Mouse (Mus musculus): ENCODE data around the gene Ppm1l. TPM values are rescaled to one million over a fixed set of nuclear protein-coding genes. Genes with fewer than 3 reads are reported as not detected.
"Not testable (repeated sequence)": the region's sequence is repeated elsewhere in the genome, so short reads cannot be mapped to it uniquely, and the experiment has no call there.

The Ppm1l gene
- polyA plus RNA-seq, 1 experiment: 0.10 TPM

DNA sequence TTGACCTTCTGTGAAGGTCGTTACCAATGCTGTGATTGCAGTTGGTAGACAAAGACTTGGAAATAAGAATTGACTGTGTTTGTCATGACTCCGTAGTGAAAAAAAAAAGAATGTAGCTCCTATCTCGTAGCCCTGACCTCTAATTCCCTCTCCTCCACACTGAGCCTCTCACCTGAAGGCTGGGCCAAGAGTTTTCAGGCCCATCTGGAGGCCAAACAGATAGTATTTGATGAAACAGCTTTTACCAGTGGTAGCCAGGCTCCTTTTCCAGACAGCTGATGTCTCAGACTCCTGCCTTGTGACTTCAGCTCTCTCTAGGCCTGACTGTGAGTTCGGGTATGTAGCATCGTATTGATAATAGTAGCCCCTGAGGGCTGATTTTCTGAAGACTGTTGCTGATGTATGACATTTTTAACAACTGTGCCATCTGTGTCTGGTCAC, 45.7 kb downstream of the Ppm1l start:
- Histone ChIP-seq H3K4me1 (no peaks in the 10 kb centered on the region), H3K4me3 (replicated peaks) (no peak overlapping the region), H3K36me3 (replicated peaks; ENCODE audit: low read length) (no peaks in the 10 kb centered on the region), H3K27me3 (replicated peaks) (no peaks in the 10 kb centered on the region), H3K9me3 (no peaks in the 10 kb centered on the region)
- TF ChIP-seq FLI1 (IDR thresholded peaks at IDR 0.05; ENCODE audit: low read length): no peak
- no peak for TF ChIP-seq GATA1 (IDR thresholded peaks at IDR 0.05; ENCODE audit: borderline replicate concordance, low read length)

DNA sequence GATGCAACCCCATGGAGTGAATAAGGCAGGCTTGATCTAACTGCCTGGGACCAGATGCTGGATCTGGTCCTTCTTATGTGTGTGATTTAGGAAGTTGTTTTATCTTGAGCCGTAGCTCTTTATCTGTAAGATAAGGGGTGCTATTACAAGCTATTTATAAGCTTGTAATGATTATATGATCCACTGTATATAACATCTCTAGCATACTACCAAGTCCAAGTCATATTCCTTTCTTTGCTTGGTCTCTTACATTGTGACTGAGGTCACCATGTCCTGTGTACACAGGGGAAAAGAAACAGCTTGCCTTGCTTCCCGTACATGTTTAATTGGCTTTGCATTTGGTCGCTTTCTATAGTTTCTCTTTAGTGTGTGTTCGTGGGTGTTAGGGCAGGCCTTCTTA, 46.2 kb downstream of the Ppm1l start:
- TF ChIP-seq FLI1 (IDR thresholded peaks at IDR 0.05; ENCODE audit: low read length): no peak
- no peak for TF ChIP-seq GATA1 (IDR thresholded peaks at IDR 0.05; ENCODE audit: borderline replicate concordance, low read length)
- no peaks in the 10 kb centered on the region for H3K9me3 ChIP-seq
- H3K4me1 ChIP-seq: no peaks in the 10 kb centered on the region
- no peaks in the 10 kb centered on the region for H3K36me3 ChIP-seq (replicated peaks; ENCODE audit: low read length)
- no peaks in the 10 kb centered on the region for H3K27me3 ChIP-seq (replicated peaks)
- no peak overlapping the region for H3K4me3 ChIP-seq (replicated peaks)

DNA sequence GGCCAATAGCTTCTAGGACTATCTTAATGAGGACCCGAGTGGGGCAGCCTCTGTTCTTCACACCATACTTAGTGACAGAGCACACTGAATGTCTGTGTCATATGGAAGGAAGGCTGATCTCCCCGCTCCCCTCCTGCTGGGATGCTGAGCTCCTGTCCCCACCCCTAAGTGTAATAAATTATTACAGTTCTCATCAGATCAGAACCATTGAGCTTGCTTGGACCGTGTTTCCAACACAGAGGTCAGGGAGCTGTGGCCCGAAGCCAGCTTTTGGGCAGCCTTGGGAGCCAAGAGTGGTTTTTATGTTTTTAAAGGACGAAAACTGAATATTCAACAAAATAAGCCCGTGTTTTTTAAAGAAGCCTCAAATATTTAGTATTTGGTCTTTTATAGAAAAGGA, 47.5 kb downstream of the Ppm1l start:
- H3K36me3 ChIP-seq (replicated peaks; ENCODE audit: low read length): no peaks in the 10 kb centered on the region

DNA sequence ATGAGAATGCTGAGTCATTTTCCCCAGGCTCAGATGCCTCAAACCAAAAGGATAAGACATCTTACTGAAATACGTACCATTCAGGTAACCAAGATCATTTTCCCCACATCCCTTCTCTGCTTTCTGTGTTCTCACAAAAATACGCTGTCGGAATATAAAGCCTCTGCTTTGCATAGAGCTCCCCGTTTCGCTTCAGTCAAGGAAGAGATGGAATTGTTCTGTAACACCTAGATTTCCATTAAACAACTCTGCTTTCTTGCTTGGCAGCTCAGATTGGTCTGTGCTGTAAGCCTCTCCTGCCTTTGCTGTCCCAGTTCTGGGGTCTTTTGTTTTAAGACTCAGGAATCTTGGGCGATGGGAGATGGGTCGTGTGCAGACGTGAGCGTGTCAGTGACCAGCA, 51.3 kb downstream of the Ppm1l start:
- H3K27me3 ChIP-seq (replicated peaks): no peaks in the 10 kb centered on the region
- no peaks in the 10 kb centered on the region for H3K4me1 ChIP-seq
- H3K4me3 ChIP-seq (replicated peaks): no peak overlapping the region
- H3K9me3 ChIP-seq: 0 out of 2 replicates have a peak, but pooled peaks cover 3% of the 10 kb centered on the region
- no peaks in the 10 kb centered on the region for H3K36me3 ChIP-seq (replicated peaks; ENCODE audit: low read length)
- TF ChIP-seq FLI1 (IDR thresholded peaks at IDR 0.05; ENCODE audit: low read length) (no peak), GATA1 (IDR thresholded peaks at IDR 0.05; ENCODE audit: borderline replicate concordance, low read length) (no peak)

More for the DNA sequence above, 47.5 kb downstream of the Ppm1l start:
- H3K27me3 ChIP-seq (replicated peaks): no peaks in the 10 kb centered on the region
- TF ChIP-seq FLI1 (IDR thresholded peaks at IDR 0.05; ENCODE audit: low read length): no peak
- TF ChIP-seq GATA1 (IDR thresholded peaks at IDR 0.05; ENCODE audit: borderline replicate concordance, low read length): no peak
- no peaks in the 10 kb centered on the region for H3K4me1 ChIP-seq
- no peaks in the 10 kb centered on the region for H3K9me3 ChIP-seq
- H3K4me3 ChIP-seq (replicated peaks): no peak overlapping the region

DNA sequence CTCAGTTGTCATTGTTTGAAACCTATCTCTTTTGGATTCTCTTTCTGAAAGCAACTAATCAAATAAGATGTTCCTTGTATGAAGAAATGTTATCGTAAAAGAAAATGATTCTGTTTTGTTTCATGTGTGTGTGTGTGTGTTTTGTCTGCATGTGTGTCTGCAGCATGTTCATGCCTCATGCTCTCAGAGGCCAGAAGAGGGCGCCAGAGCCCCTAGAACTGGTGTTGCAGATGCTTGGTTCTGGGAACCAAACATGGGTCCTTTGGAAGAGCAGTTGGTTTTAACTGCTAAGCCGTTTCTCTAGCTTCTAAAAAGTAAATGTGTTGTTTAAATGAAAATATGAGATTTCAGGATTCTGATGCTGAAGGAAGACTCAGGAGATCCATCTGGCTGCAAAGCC, 56.1 kb downstream of the Ppm1l start:
- no peak for TF ChIP-seq GATA1 (IDR thresholded peaks at IDR 0.05; ENCODE audit: borderline replicate concordance, low read length)
- no peak for TF ChIP-seq FLI1 (IDR thresholded peaks at IDR 0.05; ENCODE audit: low read length)
- no peaks in the 10 kb centered on the region for H3K4me1 ChIP-seq
- H3K4me3 ChIP-seq (replicated peaks): no peak overlapping the region
- 0 out of 2 replicates have a peak, but pooled peaks cover 4% of the 10 kb centered on the region for H3K9me3 ChIP-seq
- H3K27me3 ChIP-seq (replicated peaks): no peaks in the 10 kb centered on the region
- no peaks in the 10 kb centered on the region for H3K36me3 ChIP-seq (replicated peaks; ENCODE audit: low read length)

DNA sequence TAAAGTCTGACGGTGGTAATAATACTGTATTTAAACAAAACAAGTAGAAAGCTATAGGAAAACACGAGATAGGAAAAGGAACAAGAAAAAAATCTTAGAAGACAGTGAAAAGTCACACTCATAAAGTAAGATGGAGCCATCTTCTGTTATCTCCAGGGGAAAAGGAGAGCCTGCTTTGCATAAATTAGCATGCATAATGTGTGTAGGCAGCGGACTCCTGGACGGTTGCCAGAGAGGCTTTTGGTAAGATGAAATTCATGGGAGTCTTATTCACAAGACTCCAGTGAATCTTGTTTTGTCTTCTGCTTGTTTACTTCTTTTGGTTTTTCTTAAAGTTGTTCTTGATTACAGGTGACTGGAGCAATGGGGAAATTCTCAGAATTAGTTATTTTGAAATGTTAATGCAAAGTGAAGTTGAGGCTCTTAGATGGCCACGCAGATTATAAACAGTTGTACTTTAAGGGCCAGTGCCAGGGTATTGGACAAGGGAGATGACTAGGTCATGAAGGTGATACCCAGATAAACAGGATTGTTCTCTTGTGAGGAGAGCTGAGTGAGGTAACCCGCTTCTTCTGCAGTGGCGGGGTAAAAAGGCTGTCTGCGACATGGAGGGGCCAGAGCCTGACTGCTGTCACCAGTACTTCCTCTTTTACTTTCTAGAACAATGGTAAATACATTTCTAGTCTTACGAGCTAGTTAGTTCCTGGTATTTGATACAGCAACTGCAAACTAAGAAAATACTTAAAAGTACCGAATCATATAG, 57.1 kb downstream of the Ppm1l start:
- no peaks in the 10 kb centered on the region for H3K4me1 ChIP-seq
- H3K9me3 ChIP-seq: 0 out of 2 replicates have a peak, but pooled peaks cover 4% of the 10 kb centered on the region
- no peaks in the 10 kb centered on the region for H3K27me3 ChIP-seq (replicated peaks)
- no peaks in the 10 kb centered on the region for H3K36me3 ChIP-seq (replicated peaks; ENCODE audit: low read length)
- H3K4me3 ChIP-seq (replicated peaks): peak overlapping the region; percentile 17
- no peak for TF ChIP-seq GATA1 (IDR thresholded peaks at IDR 0.05; ENCODE audit: borderline replicate concordance, low read length)
- TF ChIP-seq FLI1 (IDR thresholded peaks at IDR 0.05; ENCODE audit: low read length): no peak

DNA sequence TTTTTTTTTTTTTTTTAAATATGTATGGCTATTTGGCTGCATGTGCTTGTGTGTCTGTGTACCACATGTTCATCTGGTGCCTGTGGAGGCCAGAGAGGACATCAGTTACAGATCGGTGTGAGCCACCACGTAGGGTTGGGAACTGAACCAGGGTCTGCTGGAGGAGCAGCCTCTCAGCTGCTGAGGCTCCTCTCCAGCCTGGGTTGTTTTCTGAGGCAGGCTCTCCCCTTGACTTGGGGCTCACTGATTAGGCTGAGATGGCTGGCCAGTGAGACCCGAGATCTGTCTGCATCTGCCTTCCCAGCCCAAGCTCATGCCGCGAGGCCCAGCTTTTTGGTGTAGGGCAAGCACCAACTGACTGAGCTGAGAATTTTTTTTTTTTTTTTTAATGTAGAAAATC, 57.9 kb downstream of the Ppm1l start:
- 0 out of 2 replicates have a peak, but pooled peaks cover 4% of the 10 kb centered on the region for H3K9me3 ChIP-seq
- no peak overlapping the region for H3K4me3 ChIP-seq (replicated peaks)
- no peaks in the 10 kb centered on the region for H3K27me3 ChIP-seq (replicated peaks)
- no peaks in the 10 kb centered on the region for H3K36me3 ChIP-seq (replicated peaks; ENCODE audit: low read length)
- TF ChIP-seq FLI1 (IDR thresholded peaks at IDR 0.05; ENCODE audit: low read length) (no peak), GATA1 (IDR thresholded peaks at IDR 0.05; ENCODE audit: borderline replicate concordance, low read length) (no peak)
- H3K4me1 ChIP-seq: no peaks in the 10 kb centered on the region

DNA sequence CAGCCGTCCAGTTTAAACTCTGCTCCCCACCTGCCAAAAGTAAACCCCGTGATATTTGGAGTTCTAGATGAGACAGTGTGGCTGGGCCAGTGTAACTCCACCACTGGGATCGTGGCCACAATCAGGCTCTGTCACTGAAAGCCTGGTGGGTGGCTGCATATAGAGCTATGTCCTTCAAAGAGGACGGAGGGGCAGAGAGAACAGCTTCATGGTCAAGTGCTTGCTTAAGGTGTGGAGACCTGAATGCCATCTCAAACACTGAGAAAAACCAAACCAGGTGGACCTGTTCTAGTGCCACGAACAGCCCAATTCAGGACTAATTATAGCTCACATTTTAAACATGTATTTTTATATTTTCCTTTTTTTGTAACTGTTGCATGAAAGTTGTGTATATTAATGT, 58.3 kb downstream of the Ppm1l start:
- no peak for TF ChIP-seq GATA1 (IDR thresholded peaks at IDR 0.05; ENCODE audit: borderline replicate concordance, low read length)
- 0 out of 2 replicates have a peak, but pooled peaks cover 4% of the 10 kb centered on the region for H3K9me3 ChIP-seq
- no peaks in the 10 kb centered on the region for H3K36me3 ChIP-seq (replicated peaks; ENCODE audit: low read length)
- H3K27me3 ChIP-seq (replicated peaks): no peaks in the 10 kb centered on the region
- no peaks in the 10 kb centered on the region for H3K4me1 ChIP-seq
- H3K4me3 ChIP-seq (replicated peaks): no peak overlapping the region

DNA sequence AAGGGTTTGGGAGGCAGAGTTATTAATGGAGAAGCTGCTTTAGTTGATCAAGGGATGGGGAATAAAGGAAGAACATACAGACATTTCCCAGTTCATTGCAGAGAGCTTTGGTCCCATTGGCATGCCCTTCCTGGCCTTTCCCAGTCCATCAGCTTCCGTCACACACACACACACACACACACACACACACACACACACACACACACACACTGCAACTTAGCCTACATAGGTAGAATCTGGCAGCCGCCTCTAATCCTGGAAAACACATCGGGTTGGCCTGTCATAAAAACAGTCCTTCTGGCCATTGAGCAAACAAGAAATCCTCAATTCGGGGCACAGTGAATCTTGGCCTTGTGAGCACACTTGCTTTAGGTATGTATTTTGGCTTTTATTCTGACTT, 64.6 kb downstream of the Ppm1l start:
- no peak overlapping the region for H3K4me3 ChIP-seq (replicated peaks)
- H3K27me3 ChIP-seq (replicated peaks): no peaks in the 10 kb centered on the region
- H3K4me1 ChIP-seq: no peaks in the 10 kb centered on the region
- H3K9me3 ChIP-seq: no peaks in the 10 kb centered on the region
- TF ChIP-seq FLI1 (IDR thresholded peaks at IDR 0.05; ENCODE audit: low read length): no peak
- no peaks in the 10 kb centered on the region for H3K36me3 ChIP-seq (replicated peaks; ENCODE audit: low read length)

DNA sequence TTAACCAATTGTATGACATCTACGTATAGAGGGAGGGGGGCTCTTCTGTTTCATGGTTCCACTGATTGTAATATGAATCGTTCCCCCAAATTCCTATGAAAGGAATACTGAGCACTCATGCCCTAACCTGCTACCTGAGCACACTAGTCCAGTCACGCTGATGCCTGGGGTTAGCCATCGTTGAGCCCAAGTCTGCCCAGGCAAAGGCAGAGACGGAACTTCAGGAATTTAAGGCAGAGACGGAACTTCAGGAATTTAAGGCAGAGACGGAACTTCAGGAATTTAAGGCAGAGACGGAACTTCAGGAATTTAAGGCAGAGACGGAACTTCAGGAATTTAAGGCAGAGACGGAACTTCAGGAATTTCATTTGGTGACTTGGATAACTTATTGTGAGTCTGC, 75.2 kb downstream of the Ppm1l start:
- peaks cover 17% of the 10 kb centered on the region for H3K9me3 ChIP-seq

DNA sequence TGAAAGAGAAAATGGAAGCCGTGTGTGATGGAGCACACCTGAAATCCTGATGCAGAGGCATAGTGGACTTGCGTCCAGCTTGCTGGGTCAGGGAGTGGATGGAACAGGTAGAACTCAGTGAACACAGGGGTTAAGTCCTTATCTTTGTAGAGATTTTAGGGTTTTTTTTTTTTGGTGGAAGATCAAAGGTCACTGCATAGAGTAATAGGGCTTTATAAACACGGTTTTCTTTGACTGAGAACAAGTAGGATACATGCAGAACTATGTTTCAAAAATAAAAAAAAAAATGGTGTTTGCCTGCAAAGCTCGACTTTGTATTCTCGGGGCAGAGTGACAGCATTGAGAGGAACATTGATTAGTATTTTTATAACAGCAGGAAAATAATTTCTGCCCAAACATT, 75.6 kb downstream of the Ppm1l start:
- Histone ChIP-seq H3K27me3 (replicated peaks) (no peaks in the 10 kb centered on the region), H3K9me3 (peaks cover 17% of the 10 kb centered on the region), H3K36me3 (replicated peaks; ENCODE audit: low read length) (no peaks in the 10 kb centered on the region), H3K4me3 (replicated peaks) (no peak overlapping the region), H3K4me1 (no peaks in the 10 kb centered on the region)
- TF ChIP-seq GATA1 (IDR thresholded peaks at IDR 0.05; ENCODE audit: borderline replicate concordance, low read length): no peak
- TF ChIP-seq FLI1 (IDR thresholded peaks at IDR 0.05; ENCODE audit: low read length): no peak

More for the DNA sequence above, 75.2 kb downstream of the Ppm1l start:
- not testable (repeated sequence) for H3K36me3 ChIP-seq (replicated peaks; ENCODE audit: low read length); H3K27me3 ChIP-seq (replicated peaks); H3K4me1 ChIP-seq; H3K4me3 ChIP-seq (replicated peaks)

All from megakaryocyte, embryonic 14.5 days (primary cell).